Mouse (Mus musculus) liver, adult 2 months (tissue): ENCODE data around the gene Cuedc1. TPM values are rescaled to one million over a fixed set of nuclear protein-coding genes. Genes with fewer than 3 reads are reported as not detected.

Experiments used
- DNase-seq: peaks from one replicate; pipeline ENCODE4 v3.0.0-alpha.2; 2011; ENCODE audit warnings: low read depth, low spot score; ENCODE audit errors: extremely low read depth
- H3K27ac ChIP-seq: fragments of 200-500 bp; replicated peaks from 2 replicates; pipeline ENCODE4 v1.5.1; 2012; ENCODE audit warnings: low read depth, mild to moderate bottlenecking, control low read depth, inconsistent platforms, low read length; ENCODE audit not compliant: insufficient read depth
- H3K27me3 ChIP-seq: fragments of 200-500 bp; 2 replicates; pipeline ENCODE4 v1.6.1; 2012; ENCODE audit warnings: mild to moderate bottlenecking, moderate library complexity, low read length, inconsistent platforms; ENCODE audit not compliant: control insufficient read depth, insufficient read depth
- H3K36me3 ChIP-seq: fragments of 200-500 bp; 2 replicates; pipeline ENCODE4 v1.6.1; 2012; ENCODE audit warnings: low read length, inconsistent platforms; ENCODE audit not compliant: control insufficient read depth, insufficient read depth
- H3K4me1 ChIP-seq: fragments of 200-500 bp; 2 replicates; pipeline ENCODE4 v1.6.1; 2011; ENCODE audit warnings: low read length; ENCODE audit not compliant: control insufficient read depth, insufficient read depth
- H3K4me3 ChIP-seq: fragments of 200-500 bp; 2 replicates; pipeline ENCODE4 v1.5.1; 2011; ENCODE audit warnings: low read depth, mild to moderate bottlenecking, control low read depth, low read length, moderate library complexity; ENCODE audit not compliant: insufficient read depth
- H3K79me2 ChIP-seq: fragments of 200-500 bp; 2 replicates; pipeline ENCODE4 v1.6.1; 2012; ENCODE audit warnings: inconsistent platforms, mild to moderate bottlenecking, low read length, moderate library complexity; ENCODE audit not compliant: control insufficient read depth, insufficient read depth
- H3K9ac ChIP-seq: fragments of 200-500 bp; 2 replicates; pipeline ENCODE4 v1.6.1; 2012; ENCODE audit warnings: low read depth, mild to moderate bottlenecking, control low read depth, inconsistent platforms, low read length
- CTCF ChIP-seq: fragments of 200-500 bp; IDR thresholded peaks from 2 replicates; pipeline ENCODE4 v1.5.1; 2011; ENCODE audit warnings: low read depth, low read length, control low read depth
- POLR2A ChIP-seq: fragments of 200-500 bp; IDR thresholded peaks from 2 replicates; pipeline ENCODE4 v1.6.1; 2011; ENCODE audit warnings: low read length, control low read depth; ENCODE audit not compliant: insufficient read depth; ENCODE audit errors: extremely low read depth
- WGBS: fragments of 180-500 bp; shearing (Covaris S2); methylation state at CpG from one replicate; pipeline ENCODE4 v1.1.7; 2018; 5-methylcytosine and 5-hydroxymethylcytosine counted together
- polyA plus RNA-seq: library from polyadenylated mRNA; depleted of rRNA; stranded (reverse); fragments of >200 nt; gene quantifications from 2 replicates; pipeline ENCODE4 v1.2.3, GENCODE M21; 2012
- total RNA-seq: library from RNA; depleted of rRNA; stranded (reverse); fragments of >200 nt; gene quantifications from 2 replicates; pipeline ENCODE4 v1.2.3, GENCODE M21; 2014

Cuedc1 gene
- total and polyA plus RNA-seq, 2 experiments, result 1.5 to 1.7 TPM

- no peaks in the 10 kb centered on the region for H3K27me3 ChIP-seq
- H3K4me1 ChIP-seq, result no peaks in the 10 kb centered on the region
- no peaks in the 10 kb centered on the region for H3K79me2 ChIP-seq
- peak; percentile 43 for DNase-seq
- H3K36me3 ChIP-seq, result peaks cover 16% of the 10 kb centered on the region
- no peak overlapping the region for H3K4me3 ChIP-seq
- no peak overlapping the region for H3K9ac ChIP-seq
- no peak for TF ChIP-seq POLR2A
- peak; percentile 50 for TF ChIP-seq CTCF
- WGBS, result 53% methylated on average over 1 of the region's 1 CpGs
- no peak overlapping the region for H3K27ac ChIP-seq
Observed at GRCm38 (mm10) chr11:88054589-88054988, 43.3 kb upstream of the Cuedc1 start.

- Histone ChIP-seq H3K4me3 (no peak overlapping the region), H3K4me1 (no peaks in the 10 kb centered on the region), H3K27me3 (no peaks in the 10 kb centered on the region), H3K27ac (no peak overlapping the region), H3K9ac (no peak overlapping the region), H3K79me2 (no peaks in the 10 kb centered on the region), H3K36me3 (peaks cover 10% of the 10 kb centered on the region)
- DNase-seq, result no peak
- WGBS, result 85% methylated on average over 2 of the region's 2 CpGs
- TF ChIP-seq CTCF (no peak), POLR2A (no peak)
Observed at GRCm38 (mm10) chr11:88055777-88056176, 42.1 kb upstream of the Cuedc1 start.

GRCm38 (mm10) chr11:88057788-88058187 is 40.1 kb upstream of the Cuedc1 start:
- no peak overlapping the region for H3K4me3 ChIP-seq
- WGBS, result 93% methylated on average over 2 of the region's 2 CpGs
- DNase-seq, result no peak
- peaks cover 2% of the 10 kb centered on the region for H3K4me1 ChIP-seq
- no peak for TF ChIP-seq POLR2A
- TF ChIP-seq CTCF, result no peak
- H3K36me3 ChIP-seq, result peaks cover under 1% of the 10 kb centered on the region; the same call in 1 of the 2 replicates
- no peak overlapping the region for H3K9ac ChIP-seq
- H3K79me2 ChIP-seq, result no peaks in the 10 kb centered on the region
- no peaks in the 10 kb centered on the region for H3K27me3 ChIP-seq
- no peak overlapping the region for H3K27ac ChIP-seq

- peak; percentile 86 for DNase-seq
- H3K4me3 ChIP-seq, result no peak overlapping the region
Observed at GRCm38 (mm10) chr11:88059141-88059540, 38.7 kb upstream of the Cuedc1 start.

GRCm38 (mm10) chr11:88061892-88062625 is 35.8 kb upstream of the Cuedc1 start:
- TF ChIP-seq POLR2A, result no peak
- peak; percentile 18; the same call in 1 of the 2 replicates for TF ChIP-seq CTCF
- Histone ChIP-seq H3K79me2 (no peaks in the 10 kb centered on the region), H3K27ac (no peak overlapping the region), H3K4me3 (no peak overlapping the region), H3K4me1 (peaks cover 2% of the 10 kb centered on the region), H3K36me3 (no peaks in the 10 kb centered on the region), H3K27me3 (no peaks in the 10 kb centered on the region), H3K9ac (no peak overlapping the region)
- DNase-seq, result peak; percentile 80
- 30% methylated on average over 2 of the region's 2 CpGs for WGBS

More at GRCm38 (mm10) chr11:88059141-88059540, 38.7 kb upstream of the Cuedc1 start:
- Histone ChIP-seq H3K9ac (no peak overlapping the region), H3K79me2 (no peaks in the 10 kb centered on the region), H3K27ac (no peak overlapping the region), H3K27me3 (no peaks in the 10 kb centered on the region), H3K4me1 (peaks cover 2% of the 10 kb centered on the region), H3K36me3 (no peaks in the 10 kb centered on the region)
- TF ChIP-seq CTCF (peak; percentile 62), POLR2A (no peak)
- 29% methylated on average over 2 of the region's 2 CpGs for WGBS

GRCm38 (mm10) chr11:88065732-88066131 is 32.1 kb upstream of the Cuedc1 start:
- H3K27me3 ChIP-seq, result no peaks in the 10 kb centered on the region
- H3K36me3 ChIP-seq, result no peaks in the 10 kb centered on the region
- H3K4me3 ChIP-seq, result no peak overlapping the region
- TF ChIP-seq CTCF, result no peak
- TF ChIP-seq POLR2A, result no peak
- H3K79me2 ChIP-seq, result peaks cover 10% of the 10 kb centered on the region
- H3K4me1 ChIP-seq, result peaks cover 2% of the 10 kb centered on the region
- no peak overlapping the region for H3K9ac ChIP-seq
- no peak overlapping the region for H3K27ac ChIP-seq
- DNase-seq, result no peak
